Mouse (Mus musculus) natural killer cell, adult 2 months (primary cell): ENCODE results near the gene Sox14.

Experiments used
- DNase-seq, 2 experiments: peaks; one replicate each; pipeline ENCODE4 v3.0.0; 2022; ENCODE audit warnings: low spot score in 2 of 2

Gene Sox14

DNA sequence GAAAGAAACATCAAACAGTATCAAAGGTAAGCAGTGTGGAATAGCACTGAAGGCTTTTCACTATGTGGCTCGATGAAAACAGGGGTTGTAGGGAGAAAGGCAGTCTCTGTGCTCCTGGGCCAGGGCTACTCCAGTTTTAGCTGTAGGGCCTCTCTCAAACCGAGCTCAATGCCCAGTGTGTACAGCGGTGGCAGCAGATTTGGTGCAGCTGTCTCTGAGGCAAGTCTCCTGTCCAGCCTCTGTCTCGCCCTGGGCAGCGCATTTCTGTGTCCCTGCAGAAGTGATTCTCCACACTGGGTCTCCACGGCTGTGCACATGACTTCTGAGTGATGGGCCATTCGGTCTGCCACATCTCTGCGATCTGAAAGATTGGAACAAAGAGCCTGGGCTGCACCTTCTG is 27.6 kb downstream of the Sox14 start:
- no peak for DNase-seq

DNA sequence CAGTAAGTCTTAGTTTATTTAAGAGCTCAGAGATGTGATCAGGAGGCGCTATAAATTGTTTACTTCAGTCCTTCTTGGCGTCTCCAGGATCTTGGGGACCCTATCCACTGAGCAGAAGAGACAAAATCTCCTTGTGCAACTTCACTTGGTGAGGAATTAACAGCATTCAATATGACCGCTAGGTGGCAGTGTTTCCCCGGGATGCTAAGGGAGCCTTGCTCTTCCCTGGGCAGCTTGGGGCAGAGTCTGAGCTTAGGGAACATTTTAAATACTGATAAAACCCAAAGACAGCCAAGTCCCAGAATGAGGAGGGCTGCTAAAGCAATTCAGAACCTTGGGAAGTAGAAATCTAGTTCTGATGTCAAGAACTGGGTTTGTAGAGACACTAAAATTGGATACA is 29.1 kb downstream of the Sox14 start:
- DNase-seq, result peak; percentile 5 to 16

DNA sequence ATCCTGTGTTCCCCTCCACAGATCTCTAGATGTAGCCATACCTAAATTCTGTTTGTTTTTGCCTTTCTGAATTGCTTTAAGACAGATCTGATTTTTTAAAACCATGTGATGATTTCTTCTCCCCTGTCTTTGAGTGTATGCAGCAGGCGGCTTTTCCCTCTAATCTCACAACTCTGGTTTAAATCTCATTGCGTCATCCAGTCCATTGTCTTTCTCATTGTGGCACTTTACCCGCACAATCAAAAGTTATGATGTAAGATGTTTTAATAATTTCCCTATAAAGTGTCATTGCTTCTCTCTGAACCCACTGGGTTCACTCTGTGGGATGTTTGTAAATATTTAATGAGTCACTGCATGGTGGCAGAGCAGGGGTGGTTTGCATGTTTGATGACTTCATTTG is 36.6 kb downstream of the Sox14 start:
- no peak for DNase-seq

DNA sequence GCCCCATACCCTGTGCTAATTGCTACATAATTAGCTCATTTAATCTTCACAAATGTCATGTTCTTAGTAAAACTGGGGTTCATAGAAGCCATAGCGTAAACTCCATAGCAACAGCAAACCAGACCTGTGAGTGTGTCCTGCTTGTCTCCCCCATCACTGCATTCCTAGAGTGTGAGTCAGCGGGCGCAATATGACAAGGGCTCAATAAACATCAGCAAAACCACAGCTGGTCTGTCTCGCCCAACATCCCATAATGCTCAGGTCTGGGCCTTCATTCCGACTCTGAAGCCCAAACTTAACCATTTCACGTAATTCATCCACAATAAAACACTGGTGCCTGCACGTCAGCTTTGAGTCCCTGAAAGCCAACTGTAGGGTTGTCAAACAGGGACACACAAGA is 37.1 kb downstream of the Sox14 start:
- DNase-seq, result no peak

DNA sequence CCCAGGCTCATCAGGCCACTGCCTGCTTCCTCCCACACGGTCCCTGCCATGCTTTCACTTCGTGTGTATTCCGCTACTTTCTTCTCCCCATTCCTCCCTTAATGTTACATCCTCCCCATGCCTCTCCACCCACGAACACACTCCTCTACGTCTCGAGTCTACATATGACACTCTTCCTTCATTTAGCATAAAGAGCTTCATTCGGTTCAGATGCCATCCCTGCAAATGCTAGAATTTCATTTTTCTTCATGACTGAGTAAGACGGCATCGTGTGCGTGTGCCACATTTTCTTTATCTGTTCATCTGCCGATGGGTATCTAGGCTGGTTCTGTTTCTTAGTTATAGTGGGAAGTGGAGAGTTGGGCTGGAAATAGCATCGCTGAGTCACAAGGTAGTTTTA is 39.3 kb downstream of the Sox14 start:
- DNase-seq, result no peak

DNA sequence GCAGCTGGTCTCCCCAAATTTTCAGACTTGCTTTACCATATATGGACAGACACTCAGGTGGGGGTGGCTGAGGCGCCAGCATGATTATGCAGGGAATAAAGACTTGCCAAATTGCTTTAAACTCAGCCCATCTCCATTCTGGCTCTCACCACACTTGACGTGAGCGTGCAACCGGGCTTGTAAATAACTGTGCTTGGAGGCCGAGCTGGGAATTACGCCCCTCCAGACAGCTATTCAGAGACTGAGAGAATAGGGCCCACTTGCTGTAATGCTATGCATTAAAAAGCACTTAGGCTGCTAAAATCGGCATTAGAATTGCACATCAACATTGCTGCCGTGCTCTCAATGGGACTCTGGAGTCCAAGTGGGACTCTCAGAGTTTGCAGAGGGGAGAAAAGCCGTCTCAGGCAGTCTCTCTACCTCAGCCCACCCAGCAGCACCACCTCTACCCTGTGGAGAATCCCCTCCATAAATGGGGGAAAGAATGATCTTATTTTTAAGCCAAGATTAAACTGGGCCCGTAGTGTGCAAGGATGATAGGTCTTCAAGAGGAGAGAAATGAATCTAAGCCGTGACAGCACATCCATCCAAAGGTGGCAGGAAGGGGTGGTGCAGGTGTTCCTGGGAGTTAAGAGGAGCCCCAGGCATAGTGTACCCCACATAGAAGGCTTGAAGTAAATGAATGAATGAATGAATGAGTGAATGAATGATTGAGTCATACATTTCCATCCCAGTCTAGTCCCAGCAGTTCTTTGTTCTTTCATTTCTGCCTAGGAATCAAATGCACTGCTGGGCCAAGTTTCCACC is 40.1 kb downstream of the Sox14 start:
- DNase-seq, result no peak
